Mouse (Mus musculus) kidney, adult 18-20 months (tissue): ENCODE measurements around the gene Zfp523.

Experiments used
- DNase-seq: peaks from one replicate; pipeline ENCODE4 v3.0.0; 2021

Zfp523 gene

GRCm38 (mm10) chr17:28161310-28161881 lies 15.5 kb upstream of the Zfp523 start:
- DNase-seq: no peak

GRCm38 (mm10) chr17:28163666-28164065 lies 13.3 kb upstream of the Zfp523 start:
- DNase-seq: peak; percentile 81

GRCm38 (mm10) chr17:28170460-28171305 lies 6.2 kb upstream of the Zfp523 start:
- DNase-seq: no peak

DNA sequence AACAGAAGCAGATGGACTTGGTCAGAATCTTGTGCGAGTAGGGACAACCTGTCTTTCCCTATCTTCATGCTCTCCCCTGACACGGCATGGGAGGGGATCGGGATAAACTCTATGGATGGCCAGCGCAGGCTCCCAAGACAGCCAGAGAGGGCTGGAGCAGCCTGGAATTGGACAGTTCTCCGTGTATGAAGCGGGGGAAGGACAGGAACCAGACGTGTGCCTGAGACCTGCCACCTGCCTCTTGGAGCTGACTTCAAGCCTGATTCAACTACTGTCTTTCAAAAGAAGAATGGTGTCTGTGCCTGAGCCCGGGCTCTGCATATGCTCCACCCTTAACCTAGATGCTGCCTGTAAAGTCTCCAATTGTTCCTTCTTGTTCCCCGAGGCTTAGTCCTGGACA lies 4.2 kb upstream of the Zfp523 start:
- DNase-seq: no peak

- DNase-seq: no peak
Observed at GRCm38 (mm10) chr17:28177540-28178046, 664 bp downstream of the Zfp523 start.

DNA sequence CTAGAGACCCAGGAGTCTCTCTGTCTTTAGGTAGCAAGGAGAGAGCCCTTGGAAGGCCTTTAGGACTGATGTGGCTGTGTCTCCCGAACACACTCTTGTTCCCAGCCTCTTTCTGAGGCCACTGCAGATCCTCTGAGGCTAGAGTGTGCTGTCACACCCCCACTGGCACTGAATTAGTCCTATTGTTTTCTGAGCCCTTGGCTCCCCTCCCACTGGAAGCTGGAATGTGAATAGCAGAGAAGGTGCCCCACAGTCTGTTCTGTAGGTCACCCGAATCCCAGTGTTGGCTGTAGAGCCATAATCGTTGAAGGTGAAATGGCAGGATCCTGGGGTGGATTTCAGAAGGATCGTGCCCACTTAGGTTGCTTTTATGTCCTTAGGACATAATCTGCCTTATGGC lies 3.4 kb downstream of the Zfp523 start:
- no peak for DNase-seq

GRCm38 (mm10) chr17:28180783-28181544 lies 4.0 kb downstream of the Zfp523 start:
- no peak for DNase-seq

DNA sequence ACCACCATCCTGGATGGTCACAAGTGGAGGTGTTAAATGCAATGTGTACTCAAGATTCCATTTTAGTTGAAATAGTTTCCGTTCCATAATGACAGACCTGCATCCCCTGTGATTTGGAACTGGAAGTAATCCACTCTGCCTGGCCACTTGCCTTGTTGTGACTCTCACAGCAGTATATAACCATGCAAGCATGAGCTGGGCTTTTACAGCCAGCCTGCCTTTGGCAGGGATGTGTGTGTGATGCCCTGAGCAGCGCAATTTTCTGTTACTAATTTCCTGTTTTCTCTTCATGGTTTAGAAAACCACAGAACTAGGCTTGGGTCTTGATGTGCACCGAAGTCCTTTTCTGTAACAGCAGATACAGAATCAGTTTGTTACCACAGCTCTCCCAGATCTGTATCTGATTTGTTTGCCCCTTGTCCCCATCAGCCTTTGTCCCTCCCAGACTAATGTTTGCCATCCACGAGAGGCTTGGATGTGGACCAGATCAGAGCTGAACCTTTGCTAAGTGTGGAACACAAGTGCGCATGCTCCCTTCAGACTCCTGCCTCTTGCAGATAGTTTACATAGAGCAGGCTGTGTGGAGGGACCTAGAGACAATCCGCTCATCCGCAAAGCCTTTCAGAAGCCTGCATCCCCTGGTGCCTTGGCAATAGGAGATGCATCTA lies 8.2 kb downstream of the Zfp523 start:
- no peak for DNase-seq

- DNase-seq: peak; percentile 17
Observed at GRCm38 (mm10) chr17:28188313-28188712, 11.4 kb downstream of the Zfp523 start.

DNA sequence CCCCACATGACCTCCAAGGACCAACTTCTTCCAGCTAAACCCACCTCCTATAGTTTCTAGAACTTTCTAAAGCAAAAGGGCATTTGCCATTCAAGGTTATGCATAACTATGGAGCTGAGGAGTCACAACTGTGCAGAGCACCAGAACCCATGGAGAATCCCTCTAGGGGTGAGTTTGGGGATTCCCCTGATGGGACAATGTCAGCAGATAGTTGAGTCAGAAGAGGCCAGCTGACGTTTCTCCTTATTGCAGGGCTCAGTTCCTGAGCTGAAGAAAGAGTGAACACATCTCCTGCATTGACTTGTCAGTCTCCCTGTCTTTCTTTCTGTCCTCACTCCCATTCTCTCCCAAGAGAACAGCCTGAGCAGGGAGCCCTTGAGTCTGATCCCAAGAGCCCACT lies 15.8 kb downstream of the Zfp523 start:
- DNase-seq: no peak

DNA sequence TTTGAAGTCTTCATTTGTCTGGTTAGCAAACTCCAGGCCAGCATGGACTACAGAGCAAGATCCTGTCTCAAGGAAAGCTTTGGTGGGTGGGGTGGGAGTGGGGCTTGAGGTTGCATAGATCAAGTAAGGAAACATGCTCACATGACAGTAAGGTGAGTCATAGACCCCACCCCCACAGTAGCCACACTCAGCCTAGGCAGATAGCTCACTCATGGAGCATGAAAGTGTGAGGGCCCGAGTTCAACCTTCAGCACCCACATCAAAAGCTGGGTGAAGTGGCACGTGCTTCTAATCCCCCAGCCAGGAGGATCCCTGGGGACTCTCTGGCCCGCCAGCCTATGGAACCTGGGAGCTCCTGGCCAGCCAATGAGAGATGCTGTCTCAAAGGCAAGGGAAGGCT lies 16.6 kb downstream of the Zfp523 start:
- DNase-seq: no peak

DNA sequence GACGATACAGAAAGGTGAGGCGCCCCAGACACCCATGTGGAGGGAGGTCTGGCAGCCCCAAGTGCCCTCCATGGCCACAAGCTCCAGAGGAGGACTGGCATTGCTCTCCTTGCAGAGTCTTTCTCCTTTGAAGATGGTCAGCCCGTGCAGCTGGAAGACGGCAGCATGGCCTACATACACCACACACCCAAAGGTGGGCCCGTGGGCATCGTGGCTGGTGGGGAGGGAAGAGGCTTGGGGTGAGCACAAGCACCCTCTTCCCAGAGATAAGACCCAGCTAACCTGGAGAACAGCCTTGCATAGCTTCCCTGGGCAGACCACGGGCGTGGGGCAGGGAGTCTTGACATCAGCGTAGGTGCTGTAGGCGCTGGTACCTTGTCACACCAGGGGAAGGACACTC lies 18.1 kb downstream of the Zfp523 start:
- no peak for DNase-seq

DNA sequence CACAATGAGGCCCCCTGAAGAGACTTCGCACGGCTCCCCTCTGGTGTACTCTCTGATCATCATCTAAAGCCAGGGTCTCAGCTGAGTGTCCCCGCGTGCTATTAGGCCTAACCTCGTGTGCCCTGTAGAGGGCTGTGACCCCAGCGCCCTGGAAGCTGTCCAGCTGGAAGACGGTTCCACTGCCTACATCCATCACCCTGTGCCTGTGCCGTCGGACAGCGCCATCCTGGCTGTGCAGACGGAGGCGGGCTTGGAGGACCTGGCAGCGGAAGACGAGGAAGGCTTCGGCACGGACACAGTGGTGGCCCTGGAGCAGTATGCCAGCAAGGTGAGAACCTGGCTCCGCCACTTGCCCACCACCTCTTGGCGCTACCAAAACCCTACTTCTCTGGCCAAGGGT lies 20.7 kb downstream of the Zfp523 start:
- no peak for DNase-seq

GRCm38 (mm10) chr17:28201982-28202381 lies 25.1 kb downstream of the Zfp523 start:
- no peak for DNase-seq

DNA sequence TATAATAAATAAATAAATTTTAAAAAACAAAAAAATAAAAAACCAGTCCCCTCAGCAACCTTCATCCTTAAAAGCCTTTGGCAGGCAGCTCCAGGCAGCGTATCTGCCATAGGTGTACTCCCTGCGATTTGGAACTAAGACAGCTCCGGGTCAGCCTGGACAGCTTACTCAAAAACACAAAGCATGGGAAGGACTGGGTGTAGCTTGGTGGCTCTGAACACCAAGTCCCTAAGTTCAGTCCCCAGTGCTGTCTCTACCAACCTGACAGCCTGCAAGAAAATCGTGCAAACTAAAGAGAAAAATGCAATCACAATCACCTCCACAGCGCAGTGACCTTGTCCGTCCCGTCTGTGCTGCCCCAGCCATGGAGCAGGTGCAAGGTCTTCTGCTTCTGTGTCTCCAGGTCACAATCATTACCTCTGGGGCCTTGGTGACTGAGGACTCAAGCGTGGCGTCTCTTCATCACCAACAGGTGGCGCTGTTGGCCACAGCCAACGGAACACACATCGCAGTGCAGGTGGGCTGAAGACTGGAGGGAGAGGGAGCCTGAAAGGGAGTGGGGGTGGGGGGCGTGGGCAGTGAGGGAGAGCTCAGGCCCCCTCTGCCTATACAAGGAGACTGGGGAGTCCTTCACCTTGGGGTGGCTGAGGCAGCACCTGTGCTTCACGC lies 27.3 kb downstream of the Zfp523 start:
- peak; percentile 61 for DNase-seq

GRCm38 (mm10) chr17:28205443-28205842 lies 28.5 kb downstream of the Zfp523 start:
- DNase-seq: no peak

GRCm38 (mm10) chr17:28207092-28207491 lies 30.2 kb downstream of the Zfp523 start:
- no peak for DNase-seq

DNA sequence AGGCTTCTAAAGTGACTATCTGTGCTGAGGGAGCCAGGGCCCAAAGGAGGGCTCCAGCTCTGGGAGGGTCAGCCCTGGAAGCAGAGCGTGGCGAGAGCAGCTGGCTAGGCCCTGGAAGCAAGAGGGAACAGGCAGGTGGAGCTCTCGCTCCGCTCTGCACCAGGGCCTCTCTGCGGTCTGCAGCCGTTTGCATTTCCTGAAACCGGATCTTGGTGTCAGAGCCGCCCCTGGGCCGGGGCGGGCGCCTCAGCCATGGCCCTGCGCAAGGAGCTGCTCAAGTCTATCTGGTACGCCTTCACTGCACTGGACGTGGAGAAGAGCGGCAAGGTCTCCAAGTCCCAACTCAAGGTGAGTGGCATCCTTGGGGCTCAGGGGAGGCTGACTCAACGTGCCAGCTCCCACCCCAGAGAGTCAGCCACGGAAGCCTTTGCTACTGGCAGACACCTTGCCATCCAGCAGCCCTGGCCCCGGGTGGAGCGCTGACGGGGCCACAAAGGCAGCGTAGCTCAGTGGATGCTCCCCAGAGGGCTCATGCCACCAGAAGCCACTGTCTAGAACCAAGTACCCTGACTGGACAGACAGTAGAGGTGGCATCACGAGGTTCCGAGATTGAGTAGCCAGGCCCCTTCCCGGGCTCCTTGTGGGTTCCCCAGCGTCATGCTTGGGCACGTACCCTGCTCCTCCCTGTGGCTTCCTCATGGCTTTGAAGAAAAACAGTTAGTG lies 30.8 kb downstream of the Zfp523 start, which contains the start of gene Def6:
TSS of gene Def6 (plus strand) at position 188 of the 723 bp plus-strand sequence.
- peak; percentile 75 for DNase-seq

DNA sequence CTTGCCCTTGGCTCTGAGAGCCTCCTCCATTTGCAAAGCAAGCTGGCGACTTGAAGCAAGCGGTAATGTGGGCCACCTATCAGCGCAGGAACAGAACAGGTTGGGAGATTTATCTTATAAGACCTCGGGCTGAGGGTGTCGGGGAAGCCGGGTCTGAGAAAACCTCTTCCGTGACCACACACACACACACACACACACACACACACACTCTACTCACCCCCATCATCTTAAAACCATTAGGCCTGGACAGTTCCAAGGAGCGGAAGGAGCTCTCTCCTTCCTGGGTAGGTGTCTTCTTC lies 31.3 kb downstream of the Zfp523 start:
- no peak for DNase-seq

DNA sequence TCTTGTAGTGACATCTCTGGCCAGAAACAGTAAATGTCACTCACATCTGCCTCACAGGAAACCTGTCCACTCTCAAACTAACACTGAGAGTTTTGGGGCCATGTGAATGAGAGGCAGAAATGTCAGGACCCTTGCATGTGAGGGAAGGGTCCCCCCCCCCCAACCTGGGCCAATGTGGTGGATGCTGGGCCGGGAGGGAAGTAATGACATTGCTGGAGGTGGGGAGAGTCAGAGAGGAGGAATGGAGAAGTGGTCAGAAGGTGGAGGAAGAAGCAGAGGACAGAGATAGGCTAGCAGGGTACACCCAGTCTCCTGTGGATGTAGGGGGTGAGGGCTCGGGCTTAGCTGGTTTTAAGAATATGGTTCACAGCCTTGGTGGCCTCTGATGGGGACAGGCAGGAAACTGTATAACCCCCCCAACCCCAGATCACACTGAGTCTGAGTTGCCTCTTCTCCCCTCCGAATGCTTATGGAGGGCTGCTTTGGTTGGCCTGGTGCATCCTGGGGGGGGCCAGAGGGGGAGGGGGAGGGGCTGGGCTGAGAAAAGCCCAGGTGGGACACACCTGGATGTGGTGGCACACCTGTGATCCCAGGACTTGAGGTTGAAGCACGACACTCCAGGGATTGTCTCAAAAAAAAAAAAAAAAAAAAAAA lies 32.7 kb downstream of the Zfp523 start:
- DNase-seq: no peak

- DNase-seq: no peak
Observed at GRCm38 (mm10) chr17:28211921-28212341, 35.0 kb downstream of the Zfp523 start.
